Mouse (Mus musculus) layer of hippocampus, adult 11-12 months (tissue): Measurements from ENCODE around the gene Slbp.

Experiments
- DNase-seq: peaks from one replicate; pipeline ENCODE4 v3.0.0; 2022; ENCODE audit warnings: low spot score

The Slbp gene

GRCm38 (mm10) chr5:33681044-33681443 lies 28.7 kb upstream of the Slbp start:
- no peak for DNase-seq

GRCm38 (mm10) chr5:33678244-33678643 lies 25.9 kb upstream of the Slbp start:
- no peak for DNase-seq

- peak; percentile 82 for DNase-seq
Measured at GRCm38 (mm10) chr5:33675964-33676363, 23.6 kb upstream of the Slbp start.

GRCm38 (mm10) chr5:33674439-33674838 lies 22.1 kb upstream of the Slbp start:
- DNase-seq, result peak; percentile 76

- DNase-seq, result no peak
Measured at GRCm38 (mm10) chr5:33671659-33672058, 19.3 kb upstream of the Slbp start.

- no peak for DNase-seq
Measured at GRCm38 (mm10) chr5:33668223-33668622, 15.8 kb upstream of the Slbp start.

GRCm38 (mm10) chr5:33658664-33659050 lies 6.3 kb upstream of the Slbp start:
- DNase-seq, result no peak

GRCm38 (mm10) chr5:33657787-33658663 lies 5.7 kb upstream of the Slbp start, which contains the start of the genes Tacc3 and Tmem129:
TSS of gene Tacc3 (plus strand) at chr5:33658128.
TSS of gene Tmem129 (minus strand) at chr5:33658416.
- peak; percentile 98 for DNase-seq

GRCm38 (mm10) chr5:33657251-33657786 lies 4.9 kb upstream of the Slbp start:
- DNase-seq, result no peak

GRCm38 (mm10) chr5:33656739-33657138 lies 4.4 kb upstream of the Slbp start:
- no peak for DNase-seq

GRCm38 (mm10) chr5:33655251-33655840 lies 3.0 kb upstream of the Slbp start:
- peak; percentile 9 for DNase-seq

GRCm38 (mm10) chr5:33654424-33654823 lies 2.0 kb upstream of the Slbp start:
- peak; percentile 6 for DNase-seq

- no peak for DNase-seq
Measured at GRCm38 (mm10) chr5:33652783-33653173, 404 bp upstream of the Slbp start.

GRCm38 (mm10) chr5:33651541-33651920 lies 843 bp downstream of the Slbp start:
- no peak for DNase-seq

- no peak for DNase-seq
Measured at GRCm38 (mm10) chr5:33651017-33651416, 1.4 kb downstream of the Slbp start.

- peak; percentile 55 for DNase-seq
Measured at GRCm38 (mm10) chr5:33640652-33641051, 11.7 kb downstream of the Slbp start.

GRCm38 (mm10) chr5:33638826-33639225 lies 13.5 kb downstream of the Slbp start:
- no peak for DNase-seq

GRCm38 (mm10) chr5:33637606-33638350 lies 14.6 kb downstream of the Slbp start:
- no peak for DNase-seq

- no peak for DNase-seq
Measured at GRCm38 (mm10) chr5:33635361-33635760, 17.0 kb downstream of the Slbp start.

- DNase-seq, result no peak
Measured at GRCm38 (mm10) chr5:33632526-33632925, 19.8 kb downstream of the Slbp start.

- no peak for DNase-seq
Measured at GRCm38 (mm10) chr5:33630615-33631014, 21.8 kb downstream of the Slbp start.

- DNase-seq, result no peak
Measured at GRCm38 (mm10) chr5:33630061-33630460, 22.3 kb downstream of the Slbp start.
